In the genomic region with DNA sequence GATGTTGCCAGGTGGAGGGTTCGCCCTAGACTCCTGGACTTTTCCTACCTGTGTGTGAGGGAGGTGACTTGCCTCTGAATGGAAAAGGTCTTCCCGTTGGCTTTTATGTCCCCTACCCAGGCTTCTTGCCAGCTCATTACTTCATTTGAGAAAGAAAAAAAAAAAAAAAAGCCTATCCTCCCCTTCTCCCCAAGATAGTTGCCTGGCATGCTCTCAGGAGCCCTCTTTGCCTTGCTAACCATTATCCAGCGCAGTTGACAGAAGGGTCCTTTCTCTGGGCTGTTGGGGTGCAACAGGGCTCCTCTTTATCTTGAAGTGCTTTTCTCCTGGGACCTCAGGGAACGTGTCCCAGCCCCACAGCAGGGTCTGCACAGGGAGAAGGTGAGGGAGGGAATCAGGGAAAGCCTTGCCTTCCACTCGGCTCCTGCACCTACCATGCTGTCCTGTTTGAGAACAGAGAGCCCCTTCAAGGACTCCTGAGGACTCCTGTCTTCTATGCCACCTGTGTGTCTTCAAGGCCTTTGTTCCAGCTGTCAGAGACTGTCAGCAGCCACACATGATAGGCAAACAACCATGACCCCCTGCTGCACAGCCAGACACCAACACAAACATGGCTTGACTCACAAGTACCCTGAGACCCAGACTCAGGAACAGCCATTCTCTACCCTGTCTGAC, we compare ENCODE assay signal across 24 mouse cellular contexts. TPM values are rescaled to one million over a fixed set of nuclear protein-coding genes. Genes with fewer than 3 reads are reported as not detected.
DNase-seq lines count a peak whose midpoint lies in the region; ATAC-seq and TF ChIP-seq lines count a peak whose summit lies in the region.
"Had no signal": no experiment of that assay in that cellular context is flagged by ENCODE, and none has a peak within 500 bp of the region (broad histone marks: within the 10 kb centered on the region; RNA-seq: fewer than 3 reads in every experiment).

No protein-coding gene starts in this region.

- peak overlapping the region; percentile 98 for H3K27ac ChIP-seq in layer of hippocampus, adult 2 months
- H3K27ac ChIP-seq: embryonic facial prominence, embryonic 13.5 days; forebrain, embryonic 12.5 days; gastrocnemius, adult 2 months; limb, embryonic 13.5 days; liver, embryonic 12.5 days had no signal

- peak; percentile 32 for DNase-seq in cerebellum, adult 8-10 months
- DNase-seq in layer of hippocampus, adult 2 months (ENCODE audit: low spot score in 2 of 2) = no peak
- DNase-seq in layer of hippocampus, postnatal 10 days (ENCODE audit: low spot score in 2 of 2) = no peak
- peak; percentile 20 for DNase-seq in retina, postnatal 1 day
- DNase-seq in retina, embryonic 14.5 days (ENCODE audit: low spot score) = no peak
- DNase-seq in embryo, embryonic 10.5 days (ENCODE audit: low spot score) = no peak
- DNase-seq: adrenal gland, postnatal 25 days; embryo, embryonic 11 days; gastrocnemius, adult 2 months; kidney, adult 8-10 months; kidney, postnatal 10 days; lung, adult 2 months; lung, postnatal 14 days; right cerebral cortex, adult 18-20 months; right cerebral cortex, postnatal 4 days; thymus, postnatal 25 days had no signal

- no peak for TF ChIP-seq CTCF in layer of hippocampus, adult 2 months (conservative IDR thresholded peaks at IDR 0.05)

- no peak for ATAC-seq in cerebellum, adult (ENCODE audit: insufficient number of reproducible peaks, low FRiP score, low TSS enrichment)
- ATAC-seq in activated CD4-positive, CD25-positive, alpha-beta regulatory T cell, adult 4 months = no peak
- ATAC-seq: CD4-positive, CD25-positive, alpha-beta regulatory T cell, adult 4 months; liver, embryonic 12.5 days had no signal

- H3K4me3 ChIP-seq in layer of hippocampus, adult 2 months = peak overlapping the region; percentile 87
- H3K4me3 ChIP-seq: embryonic facial prominence, embryonic 13.5 days; erythroblast, embryonic 14.5 days; forebrain, embryonic 12.5 days; gastrocnemius, adult 2 months; limb, embryonic 13.5 days; liver, embryonic 12.5 days had no signal

RNA-seq across cellular contexts. Expression of gene Rap1gap, which starts 1.9 kb away (rescaled TPM):
- total RNA-seq in layer of hippocampus, adult 2 months (2021) = 100 to 1,000 TPM; 281 to 291 TPM
- 100 to 1,000 TPM; 206 to 220 TPM for total RNA-seq in layer of hippocampus, postnatal 10 days (2021)
- polyA plus RNA-seq in activated CD4-positive, CD25-positive, alpha-beta regulatory T cell, adult 4 months (2017; shearing (Covaris generic)) = under 1 TPM in 1 of 2 experiments, not detected in 1; 0.53 TPM

Comparison
In these comparisons a context has a peak if more than half of its experiments do, and no peak if none do; other contexts are left out.
1. DNase-seq: peak in cerebellum, adult 8-10 months (single experiment) and retina, postnatal 1 day (single experiment); none in layer of hippocampus, adult 2 months (0 of 2), layer of hippocampus, postnatal 10 days (0 of 2), retina, embryonic 14.5 days (single experiment) and embryo, embryonic 10.5 days (single experiment).